Comparison of ENCODE assay signal across 8 mouse cellular contexts in genomic region chr17:69383201-69383940, GRCm38 (mm10). TPM values are rescaled to one million over a fixed set of nuclear protein-coding genes. Genes with fewer than 3 reads are reported as not detected.
DNase-seq lines count a peak whose midpoint lies in the region; ATAC-seq lines count a peak whose summit lies in the region.

No protein-coding gene starts in this region.

- peak overlapping the region; percentile 90 to 91 for H3K4me3 ChIP-seq in heart, embryonic 14.5 days (ENCODE audit: control insufficient read depth in 1 of 2, insufficient read depth in 1 of 2, low read depth in 1 of 2, low read length in 2 of 2)
- H3K4me3 ChIP-seq in liver, embryonic 12.5 days = peak overlapping the region; percentile 89

- peak overlapping the region; percentile 94 to 99 for H3K27ac ChIP-seq in heart, embryonic 14.5 days (replicated peaks in 1 of 2; ENCODE audit: control insufficient read depth in 1 of 2, insufficient read depth in 1 of 2, low read depth in 2 of 2, low read length in 2 of 2)
- H3K27ac ChIP-seq in liver, embryonic 12.5 days = peak overlapping the region; percentile 99

- ATAC-seq in CD4-positive, CD25-positive, alpha-beta regulatory T cell, adult 4 months = peak; percentile 44
- peak; percentile 68 for ATAC-seq in erythroid progenitor cell, adult 5-6 weeks (replicated peaks; ENCODE audit: low FRiP score, poor library complexity, severe bottlenecking)
- ATAC-seq in heart, embryonic 14.5 days (ENCODE audit: insufficient number of reproducible peaks, insufficient read depth, low FRiP score, low read depth) = peak; percentile 62
- ATAC-seq in liver, embryonic 12.5 days = peak; percentile 71

- H3K36me3 ChIP-seq in heart, embryonic 14.5 days (ENCODE audit: control insufficient read depth, insufficient read depth, low read length) = peaks cover 24% of the 10 kb centered on the region
- peaks cover 25% of the 10 kb centered on the region for H3K36me3 ChIP-seq in liver, embryonic 12.5 days
- H3K36me3 ChIP-seq in splenic B cell, adult 2 months (ENCODE audit: control insufficient read depth, insufficient read depth, low read length, poor library complexity, severe bottlenecking) = peaks cover 9% of the 10 kb centered on the region; the same call in 1 of the 2 replicates

- peak; percentile 55 for DNase-seq in c-Kit-negative CD71-positive TER-119-positive erythroid progenitor cells, embryonic 14.5 days (ENCODE audit: low read depth, low spot score)
- peak; percentile 89 for DNase-seq in kidney, postnatal 14 days
- DNase-seq in natural killer cell, adult 2 months (ENCODE audit: low spot score in 2 of 2) = peak; percentile 55 to 75
- DNase-seq in splenic B cell, adult 2 months (ENCODE audit: low read depth, low spot score) = peak; percentile 75

- under 1% methylated on average over 96 of the region's 128 CpGs for WGBS in heart, embryonic 14.5 days
- under 1% methylated on average over 80 of the region's 128 CpGs for WGBS in liver, embryonic 12.5 days (ENCODE audit: insufficient replicate concordance)

- peak overlapping the region; percentile 98 for H3K9ac ChIP-seq in heart, embryonic 14.5 days (ENCODE audit: low read length)
- peak overlapping the region; percentile 94 for H3K9ac ChIP-seq in liver, embryonic 12.5 days

- H3K4me1 ChIP-seq in heart, embryonic 14.5 days (ENCODE audit: control insufficient read depth in 2 of 2, insufficient read depth in 2 of 2, low read length in 2 of 2) = peaks cover 5 to 9% of the 10 kb centered on the region in 2 experiments
- peaks cover 24% of the 10 kb centered on the region for H3K4me1 ChIP-seq in liver, embryonic 12.5 days

- H3K4me2 ChIP-seq in heart, embryonic 14.5 days (ENCODE audit: low read length) = peak overlapping the region; percentile 70
- H3K4me2 ChIP-seq in liver, embryonic 12.5 days = peak overlapping the region; percentile 90

- no peaks in the 10 kb centered on the region for H3K27me3 ChIP-seq in heart, embryonic 14.5 days (ENCODE audit: control insufficient read depth, insufficient read depth, low read length)
- peaks cover 4% of the 10 kb centered on the region; the same call in 1 of the 2 replicates for H3K27me3 ChIP-seq in liver, embryonic 12.5 days (replicated peaks)
- no peaks in the 10 kb centered on the region for H3K27me3 ChIP-seq in splenic B cell, adult 2 months (ENCODE audit: control insufficient read depth, insufficient read depth, low read length, poor library complexity, severe bottlenecking)

- H3K9me3 ChIP-seq in heart, embryonic 14.5 days (ENCODE audit: control insufficient read depth, low read length) = no peaks in the 10 kb centered on the region
- no peaks in the 10 kb centered on the region for H3K9me3 ChIP-seq in liver, embryonic 12.5 days (replicated peaks)

RNA-seq across cellular contexts. Expression of gene Zbtb14, which starts 0.5 kb away (rescaled TPM):
- polyA plus RNA-seq in CD4-positive, CD25-positive, alpha-beta regulatory T cell, adult 4 months (2017; shearing (Covaris generic)) = 10 to 100 TPM; 16.3 to 19.6 TPM
- total RNA-seq in erythroid progenitor cell, adult 5-6 weeks (2015; ENCODE audit: low replicate concordance) = 20.5 and 25.9 TPM in 2 replicates
- 26.8 and 28.1 TPM in 2 replicates for total RNA-seq in erythroid progenitor cell, adult 5-6 weeks (2017; ENCODE audit: low replicate concordance)
- polyA plus RNA-seq in heart, embryonic 14.5 days (2014; fragmentation: Nextera tagmentation; extraction: Ambion mirVana) = 15.0 and 16.3 TPM in 2 replicates
- polyA plus RNA-seq in liver, embryonic 12.5 days (2016; fragmentation: Nextera tagmentation; extraction: Ambion mirVana) = 14.0 and 14.1 TPM in 2 replicates

RNA-seq across cellular contexts. Expression of gene Akain1, which starts 55.8 kb away (rescaled TPM):
- polyA plus RNA-seq in CD4-positive, CD25-positive, alpha-beta regulatory T cell, adult 4 months (2017; shearing (Covaris generic)) = not detected
- total RNA-seq in erythroid progenitor cell, adult 5-6 weeks (2015; ENCODE audit: low replicate concordance) = not detected in 2 replicates
- total RNA-seq in erythroid progenitor cell, adult 5-6 weeks (2017; ENCODE audit: low replicate concordance) = not detected in 2 replicates
- 0.13 TPM in 1 of 2 replicates, not detected in the other for polyA plus RNA-seq in heart, embryonic 14.5 days (2014; fragmentation: Nextera tagmentation; extraction: Ambion mirVana)
- not detected in 2 replicates for polyA plus RNA-seq in liver, embryonic 12.5 days (2016; fragmentation: Nextera tagmentation; extraction: Ambion mirVana)

Comparison
In these comparisons a context has a peak if more than half of its experiments do, and no peak if none do; other contexts are left out.
1. Peak in every context shown above with its lines: DNase-seq, ATAC-seq, H3K4me3 ChIP-seq and H3K27ac ChIP-seq.